Mouse (Mus musculus) lung, postnatal 36 days (tissue): ENCODE measurements around the gene Dnase2a.
A peak's percentile ranks its signal among the peaks of the same experiment; 100 is the strongest.

Experiments
- DNase-seq: peaks from one replicate; pipeline ENCODE4 v3.0.0; 2022; ENCODE audit warnings: mixed read lengths

Gene Dnase2a

GRCm38 (mm10) chr8:84937620-84938485 lies 29.5 kb downstream of the Dnase2a start:
- no peak for DNase-seq

DNA sequence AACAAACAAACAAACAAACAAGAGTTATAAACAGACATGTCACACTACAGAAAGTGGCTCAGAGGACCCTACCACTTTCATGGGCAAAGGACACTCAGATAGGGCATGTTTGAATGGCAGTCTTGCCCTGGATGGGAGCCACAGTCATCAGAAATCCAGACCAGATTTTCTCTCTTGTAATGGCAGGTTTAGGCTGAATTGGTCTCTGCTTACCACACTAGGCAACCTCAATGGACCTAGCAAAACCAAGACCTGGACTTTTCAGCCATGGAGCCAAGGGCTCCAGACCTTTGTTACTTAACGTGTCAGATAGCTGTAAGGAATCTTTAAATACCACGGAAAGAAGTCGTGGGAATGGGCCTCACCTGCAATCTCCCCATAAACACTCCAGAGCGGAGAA lies 35.3 kb downstream of the Dnase2a start:
- no peak for DNase-seq

GRCm38 (mm10) chr8:84944478-84945160 lies 36.3 kb downstream of the Dnase2a start:
- peak; percentile 38 for DNase-seq

GRCm38 (mm10) chr8:84945235-84945632 lies 36.9 kb downstream of the Dnase2a start:
- DNase-seq = no peak

DNA sequence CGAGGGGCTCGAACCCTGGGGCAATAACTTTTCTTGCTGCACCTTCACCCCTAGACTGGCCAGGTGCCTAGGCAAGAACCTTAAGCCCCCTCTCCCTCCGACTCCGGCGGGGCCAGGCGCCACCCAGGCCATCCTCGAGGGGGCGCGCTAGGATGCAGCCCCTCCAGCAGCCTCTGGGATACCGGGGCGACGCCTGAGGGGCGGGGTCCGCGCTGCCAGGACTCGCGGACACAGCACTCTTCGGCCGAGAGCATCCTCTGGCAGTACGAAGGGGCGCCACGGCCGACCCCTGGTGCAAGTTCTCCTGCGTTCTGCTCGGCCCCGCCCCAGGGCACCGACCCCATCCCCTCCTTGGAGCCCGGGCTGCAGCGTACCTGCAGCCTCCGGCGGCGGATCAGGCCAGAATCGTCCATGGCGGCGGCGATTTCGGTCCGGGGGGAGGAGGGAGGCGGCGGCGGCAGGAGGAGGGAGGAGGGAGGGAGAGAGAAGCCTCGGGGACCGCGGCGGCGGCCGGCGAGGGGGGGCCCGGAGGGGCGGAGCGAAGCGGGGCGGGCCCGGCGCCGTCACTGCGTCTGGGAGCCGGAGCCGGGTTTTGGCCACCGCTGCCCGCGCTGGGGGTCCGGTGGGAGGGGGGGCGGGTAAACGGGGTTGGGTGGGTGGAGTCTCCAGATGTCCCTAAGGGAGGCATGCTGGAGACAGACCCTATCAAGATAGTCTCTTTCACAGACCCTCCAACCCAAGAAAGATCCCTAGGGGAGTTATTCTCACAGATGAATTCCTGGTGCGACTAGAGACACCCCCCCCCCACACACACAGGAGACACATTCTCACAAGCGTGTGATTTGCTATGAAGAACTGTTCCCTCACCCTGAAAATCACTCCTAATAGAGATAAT lies 37.5 kb downstream of the Dnase2a start:
- no peak for DNase-seq

GRCm38 (mm10) chr8:84946528-84947240 lies 38.3 kb downstream of the Dnase2a start, which contains the start of gene Rtbdn:
Rtbdn (plus strand) TSS chr8:84946991.
- no peak for DNase-seq

GRCm38 (mm10) chr8:84947241-84947545 lies 38.8 kb downstream of the Dnase2a start:
- DNase-seq = peak; percentile 59

GRCm38 (mm10) chr8:84949753-84950152 lies 41.4 kb downstream of the Dnase2a start:
- DNase-seq = no peak

GRCm38 (mm10) chr8:84952612-84953255 lies 44.4 kb downstream of the Dnase2a start:
- peak; percentile 89 for DNase-seq

DNA sequence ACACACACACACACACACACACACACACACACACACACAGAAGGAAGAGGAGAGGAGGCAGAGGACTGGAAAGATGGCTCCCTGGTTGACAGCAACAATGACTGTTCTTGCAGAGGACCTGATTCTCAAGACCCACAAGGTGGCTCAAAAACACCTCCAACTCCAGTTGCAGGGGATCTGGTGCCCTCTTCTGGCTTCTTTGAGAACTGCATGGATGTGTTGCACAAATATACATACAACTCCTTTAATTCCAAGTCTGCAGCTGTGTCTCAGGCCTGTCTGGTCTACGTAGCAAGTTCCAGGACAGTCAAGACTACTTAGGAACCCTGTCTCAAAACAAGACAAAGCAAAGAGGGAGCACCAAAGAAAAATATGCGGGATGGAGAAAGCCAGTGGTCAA lies 48.4 kb downstream of the Dnase2a start:
- peak; percentile 86 for DNase-seq

GRCm38 (mm10) chr8:84959811-84960210 lies 51.5 kb downstream of the Dnase2a start:
- DNase-seq = no peak

GRCm38 (mm10) chr8:84963952-84964351 lies 55.6 kb downstream of the Dnase2a start:
- no peak for DNase-seq

- DNase-seq = peak; percentile 98
These were observed 57.5 kb downstream of the Dnase2a start for GRCm38 (mm10) chr8:84965731-84966291.

DNA sequence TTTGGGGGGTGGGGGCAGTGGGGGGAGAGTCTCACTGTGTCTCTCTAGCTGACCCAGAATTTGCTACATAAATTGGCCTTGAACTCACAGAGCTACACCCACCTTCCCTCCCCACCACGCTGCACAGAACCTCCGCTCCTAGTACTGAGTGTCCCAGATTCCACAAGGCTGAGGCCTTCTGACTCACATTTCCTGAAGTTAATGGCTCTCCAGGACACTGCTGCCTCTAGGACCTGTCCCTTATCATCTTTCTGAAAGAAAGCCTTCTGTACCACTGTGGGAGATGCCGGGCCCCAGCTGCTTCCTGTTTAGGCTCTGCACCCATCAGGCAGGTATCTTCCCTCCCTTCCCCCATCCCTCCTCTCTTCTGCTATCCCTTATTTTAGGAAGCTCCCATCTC lies 58.2 kb downstream of the Dnase2a start:
- DNase-seq = no peak

- DNase-seq = no peak
These were observed 59.4 kb downstream of the Dnase2a start for GRCm38 (mm10) chr8:84967532-84968304.

GRCm38 (mm10) chr8:84968650-84969049 lies 60.3 kb downstream of the Dnase2a start:
- no peak for DNase-seq

DNA sequence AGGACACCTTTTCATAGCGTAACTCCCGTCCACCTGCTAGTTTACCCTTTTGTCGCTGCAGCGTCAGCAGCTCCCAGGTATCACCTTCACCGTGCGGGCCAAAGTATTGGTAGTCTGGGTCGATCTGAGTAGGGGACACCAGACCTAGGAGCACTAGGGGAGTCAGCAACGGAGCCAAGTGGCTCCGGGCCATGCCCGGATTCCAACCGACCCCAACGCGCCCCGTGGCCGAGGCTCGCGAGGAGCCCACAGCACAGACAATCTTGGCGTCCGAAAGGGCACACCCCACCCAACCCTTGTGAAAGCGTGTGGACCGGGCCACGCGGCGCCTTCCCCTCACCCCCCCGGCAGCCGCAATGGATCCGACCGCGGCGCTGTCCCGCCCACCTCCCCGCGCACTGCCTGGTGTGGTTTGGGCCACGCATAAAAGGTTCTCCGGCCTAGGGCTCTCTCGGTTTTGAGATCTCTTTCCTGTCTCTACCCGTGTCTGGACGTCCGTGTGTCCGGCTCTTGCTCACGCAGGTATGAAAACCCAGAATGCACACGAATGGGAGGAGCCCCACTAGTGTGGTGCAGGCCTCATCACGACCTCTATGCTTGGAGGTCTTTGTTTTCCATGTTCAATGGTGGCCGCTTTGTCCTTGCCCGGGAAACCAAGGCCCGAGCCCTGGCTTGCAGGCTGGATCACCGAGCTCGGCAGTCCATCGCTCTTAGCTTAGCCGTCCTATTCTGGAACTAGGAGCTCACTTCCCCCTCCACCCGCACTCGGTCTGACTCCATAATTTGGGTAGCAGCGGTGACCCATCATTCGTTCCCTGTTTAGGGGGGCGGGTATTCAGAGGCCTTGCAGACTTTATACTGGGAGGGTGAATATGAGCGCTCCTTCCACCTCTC lies 61.1 kb downstream of the Dnase2a start, which contains the start of the genes Gm49661, Prdx2 and Rnaseh2a:
Gene Gm49661 (minus strand): TSS at position 193 of the 894 bp plus-strand sequence.
Gene Prdx2 (plus strand): TSS at position 347 of the 894 bp plus-strand sequence.
Gene Rnaseh2a (minus strand): TSS at position 527 of the 894 bp plus-strand sequence.
- DNase-seq = peak; percentile 80

DNA sequence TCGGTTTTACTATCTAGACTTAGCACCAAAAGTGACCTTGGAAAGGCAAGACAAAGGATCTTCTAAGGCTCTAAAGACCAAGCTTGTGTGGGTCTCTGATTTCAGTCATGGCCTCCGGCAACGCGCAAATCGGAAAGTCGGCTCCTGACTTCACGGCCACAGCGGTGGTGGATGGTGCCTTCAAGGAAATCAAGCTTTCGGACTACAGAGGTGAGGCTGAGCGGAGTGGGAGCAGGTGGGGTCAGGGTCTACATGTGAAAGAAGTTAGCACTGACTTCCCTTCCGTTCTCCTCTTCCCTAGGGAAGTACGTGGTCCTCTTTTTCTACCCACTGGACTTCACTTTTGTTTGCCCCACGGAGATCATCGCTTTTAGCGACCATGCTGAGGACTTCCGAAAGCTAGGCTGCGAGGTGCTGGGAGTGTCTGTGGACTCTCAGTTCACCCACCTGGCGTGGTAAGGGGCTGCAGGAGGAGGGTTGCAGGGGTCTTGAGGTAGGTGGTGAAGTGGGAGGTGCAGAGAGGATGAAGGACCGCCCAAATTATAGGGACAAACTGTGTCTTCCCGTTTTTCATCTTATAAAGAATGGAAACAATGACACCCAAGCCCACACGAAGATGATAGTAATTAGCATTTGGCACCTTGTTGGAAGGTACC lies 61.9 kb downstream of the Dnase2a start:
- no peak for DNase-seq

DNA sequence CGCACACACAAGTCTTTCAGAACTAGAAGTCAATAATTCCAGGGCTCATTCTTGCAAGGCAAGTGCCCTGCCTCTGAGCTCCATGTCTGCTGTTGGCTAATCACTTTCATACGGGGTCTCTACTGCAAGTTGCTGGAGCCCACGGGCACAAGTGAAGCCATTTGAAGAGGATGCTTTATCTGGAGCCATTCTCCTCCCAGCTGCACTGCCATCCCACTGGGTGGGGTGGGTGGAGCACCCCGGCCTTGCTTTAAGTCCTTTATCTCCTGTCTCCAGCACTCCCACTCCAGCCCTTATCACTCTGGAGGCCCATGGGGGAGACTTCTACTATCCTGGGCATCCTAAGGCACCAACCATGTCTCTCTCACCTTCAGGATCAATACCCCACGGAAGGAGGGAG lies 62.6 kb downstream of the Dnase2a start:
- DNase-seq = no peak
